Mouse (Mus musculus) liver, adult 10 weeks (tissue): ENCODE data around the gene Ipo5. TPM values are rescaled to one million over a fixed set of nuclear protein-coding genes. Genes with fewer than 3 reads are reported as not detected.

Experiments
- polyA plus RNA-seq: library from polyadenylated mRNA; stranded (reverse); fragments of 350-450 nt; fragmentation: Illumina TruSeq; extraction: RNeasy Lipid Tissue Mini Kit (QIAGEN cat#74804); gene quantifications from one replicate; pipeline ENCODE4 v1.2.3, GENCODE M21; 2014; ENCODE audit warnings: low read depth, low replicate concordance

Gene Ipo5
- polyA plus RNA-seq, result 22.9 TPM

DNA sequence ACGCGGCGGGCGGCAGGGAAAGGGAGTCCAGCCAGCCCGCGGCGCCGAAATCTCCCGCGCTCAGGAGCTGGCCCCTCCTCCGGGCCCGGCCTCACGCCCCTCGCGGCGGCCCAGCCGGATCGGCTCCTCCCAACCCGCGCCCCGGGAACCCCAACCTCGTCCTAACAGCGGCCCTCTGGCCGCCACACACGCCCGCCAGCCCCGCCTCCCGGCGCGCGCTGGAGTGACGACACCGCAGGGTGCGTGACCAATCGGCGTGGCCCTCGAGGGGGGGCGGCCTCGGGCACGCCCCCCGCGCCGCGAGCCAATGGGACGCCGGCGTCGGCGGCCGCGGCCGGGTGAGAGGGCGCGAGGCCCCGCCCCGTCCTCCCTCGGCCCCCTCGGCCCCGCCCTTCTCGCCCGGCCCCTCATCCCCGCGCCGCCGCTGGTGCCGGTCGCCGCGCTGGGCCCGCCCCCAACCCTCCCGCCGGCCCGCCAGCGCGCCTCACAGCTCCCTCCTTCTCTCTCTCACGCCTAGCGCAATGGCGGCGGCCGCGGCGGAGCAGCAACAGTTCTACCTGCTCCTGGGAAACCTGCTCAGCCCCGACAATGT lies at the start of gene Ipo5:
Ipo5 (plus strand) TSS at position 492 of the 592 bp plus-strand sequence.

Other genes with a start within 250 kb of the Ipo5 start
- 2.5 TPM for gene Farp1, start 124.0 kb downstream of the Ipo5 start, polyA plus RNA-seq